Mouse (Mus musculus): ENCODE measurements at regions not wholly inside any gene's neighbourhood (a gene's known extent, or its start where the extent isn't known, plus 50 kb on each side); places are given as distances from the start of the nearest gene placed in this dataset.

- TF ChIP-seq POLR2A (IDR thresholded peaks at IDR 0.05; ENCODE audit: insufficient read depth, low read depth, low read length) (no peak), CTCF (IDR thresholded peaks at IDR 0.05) (no peak), EP300 (IDR thresholded peaks at IDR 0.05; ENCODE audit: insufficient read depth, low read depth, low read length) (no peak)
- intact Hi-C loops (cut with DNase I) = no loop called here
- no peak overlapping the region for H3K27ac ChIP-seq
Observed at GRCm38 (mm10) chr13:99761843-99762242, 139.0 kb downstream of the Cartpt start.

GRCm38 (mm10) chr13:99761423-99761822, 139.5 kb downstream of the Cartpt start:
- Histone ChIP-seq H3K27me3 (ENCODE audit: control insufficient read depth, insufficient read depth, low read length) (no peaks in the 10 kb centered on the region), H3K36me3 (ENCODE audit: control insufficient read depth, insufficient read depth, low read length) (no peaks in the 10 kb centered on the region), H3K9ac (ENCODE audit: low read depth, low read length) (no peak overlapping the region), H3K79me2 (replicated peaks; ENCODE audit: control insufficient read depth, insufficient read depth, low read length) (no peaks in the 10 kb centered on the region), H3K4me3 (no peak overlapping the region), H3K4me1 (ENCODE audit: control insufficient read depth, insufficient read depth, low read length) (no peaks in the 10 kb centered on the region), H3K27ac (no peak overlapping the region)
- no peak for DNase-seq
- WGBS = 29% methylated on average over 4 of the region's 4 CpGs
- TF ChIP-seq POLR2A (IDR thresholded peaks at IDR 0.05; ENCODE audit: insufficient read depth, low read depth, low read length) = no peak
- TF ChIP-seq CTCF (IDR thresholded peaks at IDR 0.05) = no peak
- TF ChIP-seq EP300 (IDR thresholded peaks at IDR 0.05; ENCODE audit: insufficient read depth, low read depth, low read length) = no peak
- intact Hi-C loops (cut with DNase I) = no loop called here

More at GRCm38 (mm10) chr13:99761843-99762242, 139.0 kb downstream of the Cartpt start:
- Histone ChIP-seq H3K27me3 (ENCODE audit: control insufficient read depth, insufficient read depth, low read length) (no peaks in the 10 kb centered on the region), H3K36me3 (ENCODE audit: control insufficient read depth, insufficient read depth, low read length) (no peaks in the 10 kb centered on the region), H3K4me1 (ENCODE audit: control insufficient read depth, insufficient read depth, low read length) (no peaks in the 10 kb centered on the region; the same call in 1 of the 2 replicates), H3K79me2 (replicated peaks; ENCODE audit: control insufficient read depth, insufficient read depth, low read length) (no peaks in the 10 kb centered on the region), H3K9ac (ENCODE audit: low read depth, low read length) (no peak overlapping the region), H3K4me3 (no peak overlapping the region)
- 47% methylated on average over 9 of the region's 9 CpGs for WGBS
- DNase-seq = no peak

GRCm38 (mm10) chr13:99760646-99761045, 140.2 kb downstream of the Cartpt start:
- no peak overlapping the region for H3K27ac ChIP-seq
- H3K4me1 ChIP-seq (ENCODE audit: control insufficient read depth, insufficient read depth, low read length) = no peaks in the 10 kb centered on the region
- H3K27me3 ChIP-seq (ENCODE audit: control insufficient read depth, insufficient read depth, low read length) = no peaks in the 10 kb centered on the region
- no peak for TF ChIP-seq EP300 (IDR thresholded peaks at IDR 0.05; ENCODE audit: insufficient read depth, low read depth, low read length)
- no peak for TF ChIP-seq POLR2A (IDR thresholded peaks at IDR 0.05; ENCODE audit: insufficient read depth, low read depth, low read length)
- no peak for TF ChIP-seq CTCF (IDR thresholded peaks at IDR 0.05)
- no peaks in the 10 kb centered on the region for H3K79me2 ChIP-seq (replicated peaks; ENCODE audit: control insufficient read depth, insufficient read depth, low read length)
- no peaks in the 10 kb centered on the region for H3K36me3 ChIP-seq (ENCODE audit: control insufficient read depth, insufficient read depth, low read length)
- H3K4me3 ChIP-seq = no peak overlapping the region
- 75% methylated on average over 4 of the region's 4 CpGs for WGBS
- no peak for DNase-seq
- H3K9ac ChIP-seq (ENCODE audit: low read depth, low read length) = no peak overlapping the region
- intact Hi-C loops (cut with DNase I) = no loop called here

- intact Hi-C loops (cut with DNase I) = no loop called here
- H3K79me2 ChIP-seq (replicated peaks; ENCODE audit: control insufficient read depth, insufficient read depth, low read length) = no peaks in the 10 kb centered on the region
Observed at GRCm38 (mm10) chr13:99759256-99760044, 141.4 kb downstream of the Cartpt start.

GRCm38 (mm10) chr13:99754701-99755100, 146.2 kb downstream of the Cartpt start:
- no peaks in the 10 kb centered on the region for H3K27me3 ChIP-seq (ENCODE audit: control insufficient read depth, insufficient read depth, low read length)
- no peak overlapping the region for H3K9ac ChIP-seq (ENCODE audit: low read depth, low read length)
- intact Hi-C loops (cut with DNase I) = no loop called here
- DNase-seq = no peak
- H3K27ac ChIP-seq = no peak overlapping the region
- H3K4me3 ChIP-seq = no peak overlapping the region
- TF ChIP-seq EP300 (IDR thresholded peaks at IDR 0.05; ENCODE audit: insufficient read depth, low read depth, low read length) = no peak
- TF ChIP-seq POLR2A (IDR thresholded peaks at IDR 0.05; ENCODE audit: insufficient read depth, low read depth, low read length) = no peak
- no peak for TF ChIP-seq CTCF (IDR thresholded peaks at IDR 0.05)
- no peaks in the 10 kb centered on the region for H3K4me1 ChIP-seq (ENCODE audit: control insufficient read depth, insufficient read depth, low read length)
- H3K36me3 ChIP-seq (ENCODE audit: control insufficient read depth, insufficient read depth, low read length) = no peaks in the 10 kb centered on the region
- 81% methylated on average over 5 of the region's 5 CpGs for whole genome bisulfite sequencing
- H3K79me2 ChIP-seq (replicated peaks; ENCODE audit: control insufficient read depth, insufficient read depth, low read length) = no peaks in the 10 kb centered on the region

More at GRCm38 (mm10) chr13:99759256-99760044, 141.4 kb downstream of the Cartpt start:
- no peaks in the 10 kb centered on the region for H3K27me3 ChIP-seq (ENCODE audit: control insufficient read depth, insufficient read depth, low read length)
- WGBS = 69% methylated on average over 10 of the region's 10 CpGs
- H3K9ac ChIP-seq (ENCODE audit: low read depth, low read length) = no peak overlapping the region
- no peaks in the 10 kb centered on the region for H3K4me1 ChIP-seq (ENCODE audit: control insufficient read depth, insufficient read depth, low read length)
- no peak overlapping the region for H3K27ac ChIP-seq
- TF ChIP-seq POLR2A (IDR thresholded peaks at IDR 0.05; ENCODE audit: insufficient read depth, low read depth, low read length) = no peak
- no peak for TF ChIP-seq CTCF (IDR thresholded peaks at IDR 0.05)
- no peak for TF ChIP-seq EP300 (IDR thresholded peaks at IDR 0.05; ENCODE audit: insufficient read depth, low read depth, low read length)
- H3K4me3 ChIP-seq = no peak overlapping the region
- H3K36me3 ChIP-seq (ENCODE audit: control insufficient read depth, insufficient read depth, low read length) = no peaks in the 10 kb centered on the region
- no peak for DNase-seq

GRCm38 (mm10) chr13:99754251-99754652, 146.6 kb downstream of the Cartpt start:
- Histone ChIP-seq H3K9ac (ENCODE audit: low read depth, low read length) (no peak overlapping the region), H3K27me3 (ENCODE audit: control insufficient read depth, insufficient read depth, low read length) (no peaks in the 10 kb centered on the region), H3K4me1 (ENCODE audit: control insufficient read depth, insufficient read depth, low read length) (no peaks in the 10 kb centered on the region), H3K27ac (no peak overlapping the region), H3K79me2 (replicated peaks; ENCODE audit: control insufficient read depth, insufficient read depth, low read length) (no peaks in the 10 kb centered on the region), H3K36me3 (ENCODE audit: control insufficient read depth, insufficient read depth, low read length) (no peaks in the 10 kb centered on the region), H3K4me3 (no peak overlapping the region)
- WGBS = 32% methylated on average over 5 of the region's 5 CpGs
- TF ChIP-seq POLR2A (IDR thresholded peaks at IDR 0.05; ENCODE audit: insufficient read depth, low read depth, low read length) (no peak), EP300 (IDR thresholded peaks at IDR 0.05; ENCODE audit: insufficient read depth, low read depth, low read length) (no peak), CTCF (IDR thresholded peaks at IDR 0.05) (no peak)
- intact Hi-C loops (cut with DNase I) = no loop called here
- no peak for DNase-seq
